Mouse (Mus musculus) E14TG2a.4 (cell line): ENCODE results near the gene Ica1.

Experiments
- H3K27me3 ChIP-seq: 2 replicates; pipeline ENCODE4 v1.6.1; 2014; ENCODE audit warnings: low read length, control low read depth; ENCODE audit not compliant: insufficient read depth
- H3K36me3 ChIP-seq: 2 replicates; pipeline ENCODE4 v1.6.1; 2014; ENCODE audit warnings: low read length, control low read depth; ENCODE audit not compliant: insufficient read depth
- H3K4me1 ChIP-seq: replicated peaks from 2 replicates; pipeline ENCODE4 v1.6.1; 2014; ENCODE audit warnings: low read depth, low read length, control low read depth
- H3K4me3 ChIP-seq: replicated peaks from 2 replicates; pipeline ENCODE4 v1.5.1; 2014; ENCODE audit warnings: mild to moderate bottlenecking, low read length
- H3K9me3 ChIP-seq: 2 replicates; pipeline ENCODE4 v1.6.1; 2014; ENCODE audit warnings: low read length, control low read depth
- CTCF ChIP-seq: conservative IDR thresholded peaks from 2 replicates; pipeline ENCODE4 v1.5.1; 2014; ENCODE audit warnings: low read length
- NANOG ChIP-seq: IDR thresholded peaks from 2 replicates; pipeline ENCODE4 v1.6.1; 2014; ENCODE audit warnings: borderline replicate concordance, low read length, mixed read lengths
- POU5F1 ChIP-seq: IDR thresholded peaks from 2 replicates; pipeline ENCODE4 v1.6.1; 2014; ENCODE audit warnings: low read length, borderline replicate concordance

The Ica1 gene

DNA sequence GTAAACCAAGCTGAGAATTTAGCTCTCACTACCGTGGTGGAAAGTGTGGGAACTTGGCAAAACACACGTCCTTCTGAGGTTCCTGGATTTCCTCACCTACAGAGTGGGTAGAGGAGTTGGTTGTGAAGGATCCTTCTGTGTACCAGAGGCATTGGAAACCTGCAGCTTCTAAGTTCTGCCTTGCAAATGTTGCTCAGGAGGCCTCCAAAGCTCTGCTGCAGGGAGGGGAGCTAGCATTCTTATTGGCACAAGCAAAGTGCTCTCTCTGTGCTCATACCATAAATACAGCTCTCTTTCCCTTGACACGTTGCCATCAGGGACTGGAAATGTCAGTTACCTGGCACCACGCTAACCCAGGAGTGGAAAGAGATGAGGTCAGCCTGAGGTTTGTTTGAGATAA, 139.4 kb downstream of the Ica1 start:
- no peaks in the 10 kb centered on the region for H3K4me1 ChIP-seq
- no peak overlapping the region for H3K4me3 ChIP-seq
- no peaks in the 10 kb centered on the region for H3K27me3 ChIP-seq
- H3K36me3 ChIP-seq = no peaks in the 10 kb centered on the region
- TF ChIP-seq NANOG = no peak
- TF ChIP-seq POU5F1 = no peak
- TF ChIP-seq CTCF = no peak
- H3K9me3 ChIP-seq = no peaks in the 10 kb centered on the region

DNA sequence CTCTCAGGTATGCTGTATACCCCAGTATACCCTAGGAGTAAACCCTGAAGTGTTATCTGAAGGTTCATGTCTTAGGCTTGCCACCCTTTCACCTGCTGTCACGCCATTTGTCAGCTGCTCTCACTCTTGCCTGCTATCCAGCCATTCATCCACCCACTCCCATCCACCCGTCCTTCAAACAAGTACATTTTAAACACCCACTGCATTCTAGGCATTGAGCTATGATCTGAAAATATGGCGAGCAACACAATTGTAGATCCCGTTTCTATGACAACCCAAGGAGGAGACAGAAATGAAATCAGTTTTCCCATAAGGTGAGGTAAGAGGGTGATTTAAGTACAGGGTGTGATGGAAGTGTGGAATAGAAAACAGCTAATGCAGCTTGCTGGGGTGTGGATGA, 140.2 kb downstream of the Ica1 start:
- H3K27me3 ChIP-seq = no peaks in the 10 kb centered on the region
- no peak overlapping the region for H3K4me3 ChIP-seq
- no peaks in the 10 kb centered on the region for H3K36me3 ChIP-seq
- no peaks in the 10 kb centered on the region for H3K4me1 ChIP-seq
- TF ChIP-seq CTCF (no peak), POU5F1 (no peak), NANOG (no peak)
- H3K9me3 ChIP-seq = no peaks in the 10 kb centered on the region

DNA sequence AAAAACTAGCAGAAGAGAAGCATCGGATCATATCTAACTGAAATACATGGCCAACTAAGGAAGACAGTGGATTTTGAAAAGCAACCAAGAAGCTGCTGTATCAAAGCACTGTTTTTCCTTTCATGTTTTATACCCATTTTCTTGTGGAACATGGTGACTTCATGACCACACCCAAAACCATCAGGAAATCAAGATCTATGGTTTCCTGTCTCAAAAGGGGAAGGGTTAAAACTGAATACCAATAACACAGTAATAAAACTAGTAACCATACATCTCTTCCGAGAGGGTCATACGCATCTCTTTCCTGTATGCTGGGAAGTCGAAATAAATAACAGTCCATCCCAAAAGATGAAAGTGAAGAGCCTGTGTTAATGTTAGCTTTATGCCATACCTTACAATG, 145.6 kb downstream of the Ica1 start:
- Histone ChIP-seq H3K27me3 (no peaks in the 10 kb centered on the region), H3K9me3 (no peaks in the 10 kb centered on the region), H3K36me3 (no peaks in the 10 kb centered on the region), H3K4me1 (no peaks in the 10 kb centered on the region), H3K4me3 (no peak overlapping the region)
- no peak for TF ChIP-seq CTCF
- no peak for TF ChIP-seq POU5F1
- TF ChIP-seq NANOG = no peak

DNA sequence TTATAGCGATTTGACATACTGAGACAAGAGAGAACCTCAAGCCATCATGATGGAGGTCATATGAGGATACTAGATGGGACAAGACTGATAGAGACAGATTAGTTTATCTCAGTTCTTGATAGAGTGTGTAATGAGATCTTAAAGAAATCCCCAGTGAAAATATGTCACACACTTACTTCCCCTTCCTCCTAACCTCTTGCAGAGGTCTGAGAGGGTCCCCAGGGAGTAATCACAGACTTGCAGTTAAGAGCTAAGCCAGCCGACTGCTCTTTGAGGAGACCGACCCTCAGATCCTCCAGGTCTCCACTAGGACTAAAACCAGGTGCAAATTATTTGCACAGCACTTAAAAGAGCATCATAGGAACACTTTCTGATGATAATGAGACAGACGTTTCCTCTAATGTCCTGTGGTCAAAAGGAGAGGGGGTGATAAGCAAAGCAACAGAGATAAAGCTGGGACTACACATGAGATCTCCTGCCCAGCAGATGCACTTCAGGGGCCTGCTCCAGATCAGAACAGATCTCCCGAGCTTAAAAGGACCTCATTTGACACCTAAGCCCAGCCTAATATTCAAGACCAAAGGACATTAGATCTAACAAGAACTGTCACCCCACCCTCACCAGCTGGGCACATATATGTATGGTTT, 146.2 kb downstream of the Ica1 start:
- H3K36me3 ChIP-seq = no peaks in the 10 kb centered on the region
- H3K9me3 ChIP-seq = no peaks in the 10 kb centered on the region
- no peak for TF ChIP-seq POU5F1
- TF ChIP-seq NANOG = no peak
- no peak for TF ChIP-seq CTCF
- no peak overlapping the region for H3K4me3 ChIP-seq
- no peaks in the 10 kb centered on the region for H3K27me3 ChIP-seq
- no peaks in the 10 kb centered on the region for H3K4me1 ChIP-seq

DNA sequence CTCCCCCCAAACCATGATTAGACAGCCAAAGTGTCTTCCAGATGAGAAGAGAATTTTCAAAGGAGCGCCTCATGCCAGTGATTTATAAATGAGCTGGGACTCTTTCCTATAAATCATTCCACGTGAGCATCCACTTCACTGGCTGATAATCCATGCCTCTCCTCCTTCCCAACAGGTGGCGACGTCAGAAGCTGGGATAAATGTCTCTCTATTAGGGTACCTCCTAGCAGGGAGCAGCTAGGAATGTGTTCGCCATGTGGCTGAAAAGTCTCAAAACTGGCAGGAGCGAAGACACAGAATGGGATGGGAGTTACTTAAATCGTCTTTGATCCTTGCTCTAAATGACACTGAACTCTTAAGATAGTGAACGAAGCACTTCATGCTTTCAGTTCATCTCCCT, 146.9 kb downstream of the Ica1 start:
- Histone ChIP-seq H3K4me1 (no peaks in the 10 kb centered on the region), H3K36me3 (no peaks in the 10 kb centered on the region), H3K27me3 (no peaks in the 10 kb centered on the region), H3K9me3 (no peaks in the 10 kb centered on the region), H3K4me3 (no peak overlapping the region)
- no peak for TF ChIP-seq CTCF

DNA sequence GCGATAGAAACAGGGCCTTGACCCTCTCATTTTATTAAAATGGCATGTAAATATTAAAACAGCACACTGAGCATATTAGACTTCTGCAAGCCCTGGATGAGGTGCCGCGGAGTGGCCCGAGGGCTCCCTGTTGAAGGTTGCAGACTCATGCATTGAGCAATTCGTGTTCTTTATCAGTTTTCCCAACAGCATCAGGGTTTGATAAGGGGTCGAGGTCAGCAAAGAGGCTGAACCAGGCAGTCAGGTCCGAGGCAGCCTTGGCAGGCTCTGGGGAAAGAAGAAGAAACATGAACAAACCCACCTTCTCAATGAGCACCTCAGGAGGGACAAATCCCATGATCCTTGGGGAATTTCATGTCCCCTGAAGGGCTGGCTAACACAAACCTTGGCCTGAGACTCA, 147.8 kb downstream of the Ica1 start:
- H3K4me3 ChIP-seq = no peak overlapping the region
- no peaks in the 10 kb centered on the region for H3K27me3 ChIP-seq
- TF ChIP-seq NANOG (no peak), CTCF (no peak), POU5F1 (no peak)

DNA sequence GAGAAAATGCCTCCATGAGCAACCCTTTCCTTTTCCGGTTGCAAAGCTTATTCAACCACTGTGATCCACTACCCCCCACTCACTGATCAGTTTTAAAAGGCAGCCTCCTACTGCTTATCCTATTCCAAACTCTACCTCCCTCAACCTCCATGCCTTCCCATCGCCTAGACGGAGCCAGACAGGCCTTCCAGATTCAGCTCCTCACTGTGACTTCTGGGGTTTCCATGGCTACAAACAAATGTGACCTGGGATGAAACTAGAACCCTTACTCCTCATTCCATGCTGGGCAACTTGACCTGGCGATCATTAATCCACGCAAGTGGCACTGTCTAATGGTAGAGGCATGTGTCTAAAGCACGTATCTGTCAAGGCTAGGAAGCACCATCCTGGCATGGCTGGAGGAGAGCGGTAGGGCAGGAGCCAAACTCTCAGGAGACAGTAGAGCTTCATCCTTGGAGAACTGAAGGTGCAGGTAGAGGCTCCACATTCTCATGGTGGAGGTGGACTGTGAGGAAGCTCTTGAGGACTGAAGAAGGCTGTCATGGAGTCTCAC, 149.5 kb downstream of the Ica1 start:
- Histone ChIP-seq H3K4me3 (no peak overlapping the region), H3K9me3 (no peaks in the 10 kb centered on the region), H3K36me3 (no peaks in the 10 kb centered on the region), H3K4me1 (no peaks in the 10 kb centered on the region), H3K27me3 (no peaks in the 10 kb centered on the region)
- TF ChIP-seq CTCF (no peak), POU5F1 (no peak), NANOG (no peak)

More for the DNA sequence above, 147.8 kb downstream of the Ica1 start:
- Histone ChIP-seq H3K9me3 (no peaks in the 10 kb centered on the region), H3K36me3 (no peaks in the 10 kb centered on the region), H3K4me1 (no peaks in the 10 kb centered on the region)

DNA sequence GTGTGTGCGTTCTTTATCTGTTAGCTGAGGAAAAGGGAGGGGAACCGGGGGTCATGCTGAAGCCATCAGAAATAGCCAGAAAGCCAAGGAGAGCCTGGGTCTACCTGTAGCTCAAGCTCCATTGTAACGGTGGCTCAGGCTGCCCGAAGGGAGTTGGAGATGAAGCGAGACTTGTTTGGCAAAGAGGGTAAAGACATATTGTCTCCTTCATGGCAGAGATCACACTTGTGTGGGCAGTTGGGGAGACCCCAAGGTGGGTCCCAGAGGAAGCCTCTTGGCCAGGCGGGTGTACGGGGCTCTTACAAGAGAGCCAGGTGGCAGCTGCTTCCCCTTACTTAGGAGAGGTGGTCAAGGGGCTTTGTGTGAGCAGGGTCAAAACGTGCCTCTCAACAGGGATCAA, 150.1 kb downstream of the Ica1 start:
- Histone ChIP-seq H3K4me3 (no peak overlapping the region), H3K4me1 (no peaks in the 10 kb centered on the region), H3K9me3 (no peaks in the 10 kb centered on the region), H3K27me3 (no peaks in the 10 kb centered on the region), H3K36me3 (no peaks in the 10 kb centered on the region)
- no peak for TF ChIP-seq POU5F1
- TF ChIP-seq CTCF = no peak

DNA sequence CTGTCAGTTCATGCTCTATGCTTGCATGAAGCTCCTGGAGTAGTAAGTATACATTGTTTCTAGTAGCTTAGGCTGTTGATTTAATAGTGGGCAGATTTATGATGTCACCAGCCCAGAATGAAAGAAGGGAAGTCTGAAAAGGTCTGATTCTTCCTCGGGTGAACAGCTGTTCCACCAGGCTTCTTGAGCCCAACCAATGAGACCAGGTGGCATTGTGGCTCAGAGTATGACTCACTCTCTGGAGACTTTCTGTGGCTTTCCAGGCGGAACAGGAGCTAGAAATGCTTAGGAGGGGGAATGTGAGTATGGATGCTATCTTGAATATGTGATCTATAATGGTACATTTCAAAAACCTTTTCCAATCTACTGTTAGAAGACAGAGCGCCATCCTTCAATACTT, 155.2 kb downstream of the Ica1 start:
- Histone ChIP-seq H3K4me3 (no peak overlapping the region), H3K9me3 (no peaks in the 10 kb centered on the region), H3K27me3 (no peaks in the 10 kb centered on the region), H3K4me1 (no peaks in the 10 kb centered on the region), H3K36me3 (no peaks in the 10 kb centered on the region)
- TF ChIP-seq CTCF (no peak), NANOG (no peak), POU5F1 (no peak)
